Mouse (Mus musculus): ENCODE data around the gene Gm44596.

DNA sequence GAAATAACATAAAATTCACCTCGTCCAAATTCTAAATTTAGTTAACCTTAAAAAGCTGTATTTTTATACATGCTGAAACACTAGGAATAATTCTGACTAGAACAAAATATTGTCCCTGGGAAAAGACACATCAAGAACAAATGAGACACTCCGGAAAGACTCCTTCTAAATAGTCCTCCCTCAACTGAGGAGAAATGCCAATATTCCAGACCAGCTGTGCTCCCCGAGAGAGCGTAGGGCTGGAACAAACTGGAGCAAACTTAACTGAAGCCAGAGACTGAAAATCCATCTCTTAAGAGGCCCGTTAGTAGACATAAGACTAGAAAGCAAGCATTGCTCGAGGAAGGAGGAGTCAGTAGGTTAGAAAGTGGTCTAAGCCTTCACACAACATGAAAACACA is 28.5 kb upstream of the Gm44596 start:
- TF ChIP-seq NRF1 (IDR thresholded peaks at IDR 0.05; ENCODE audit: insufficient read depth, low read depth, low read length, poor library complexity, severe bottlenecking) (no peak), POLR2A (IDR thresholded peaks at IDR 0.05; ENCODE audit: control insufficient read depth in 1 of 2, insufficient read depth in 1 of 2, low read depth in 1 of 2, low read length in 2 of 2, poor library complexity in 1 of 2) (no peak), SIN3A (IDR thresholded peaks at IDR 0.05; ENCODE audit: low read length) (no peak), USF2 (IDR thresholded peaks at IDR 0.05; ENCODE audit: borderline replicate concordance in 1 of 2, insufficient read depth in 1 of 2, low read depth in 1 of 2, low read length in 2 of 2) (no peak), EP300 (IDR thresholded peaks at IDR 0.05; ENCODE audit: low read depth in 1 of 2, low read length in 2 of 2) (no peak), CTCF (IDR thresholded peaks at IDR 0.05 in 2 of 3, conservative IDR thresholded peaks at IDR 0.05 in 1 of 3; ENCODE audit: control insufficient read depth in 1 of 3, insufficient read depth in 1 of 3, low read depth in 2 of 3, low read length in 3 of 3, poor library complexity in 1 of 3, severe bottlenecking in 1 of 3) (no peak), MXI1 (IDR thresholded peaks at IDR 0.05; ENCODE audit: low read depth, low read length) (no peak), TCF12 (IDR thresholded peaks at IDR 0.05; ENCODE audit: low read depth, low read length) (no peak), BHLHE40 (IDR thresholded peaks at IDR 0.05; ENCODE audit: borderline replicate concordance, low read depth, low read length) (no peak), ZMIZ1 (IDR thresholded peaks at IDR 0.05; ENCODE audit: low read depth, low read length) (no peak), ZC3H11A (IDR thresholded peaks at IDR 0.05; ENCODE audit: low read depth, low read length) (no peak), ZNF384 (IDR thresholded peaks at IDR 0.05; ENCODE audit: low read depth, low read length) (no peak)
